Mouse (Mus musculus) left cerebral cortex, postnatal 25 days (tissue): ENCODE data around the gene Ift22. TPM values are rescaled to one million over a fixed set of nuclear protein-coding genes. Genes with fewer than 3 reads are reported as not detected.
"Not testable (repeated sequence)": the region's sequence is repeated elsewhere in the genome, so short reads cannot be mapped to it uniquely, and the experiment has no call there.

Experiments used
- DNase-seq, 2 experiments: peaks; one replicate each; pipeline ENCODE4 v3.0.0; 2022; ENCODE audit warnings: low spot score in 2 of 2, mixed read lengths in 1 of 2
- intact Hi-C: fragments of 180-260 bp; cut with DNase I; formaldehyde crosslinking; loops from one replicate; pipeline ENCODE4 v1.15.1; 2025
- total RNA-seq, 2 experiments: library from RNA; stranded (reverse); gene quantifications; 2 replicates each; pipeline ENCODE4 v1.2.3; 2021

Gene Ift22
- total RNA-seq, 2 experiments from 2014 or later: 95.3 to 108 TPM

DNA sequence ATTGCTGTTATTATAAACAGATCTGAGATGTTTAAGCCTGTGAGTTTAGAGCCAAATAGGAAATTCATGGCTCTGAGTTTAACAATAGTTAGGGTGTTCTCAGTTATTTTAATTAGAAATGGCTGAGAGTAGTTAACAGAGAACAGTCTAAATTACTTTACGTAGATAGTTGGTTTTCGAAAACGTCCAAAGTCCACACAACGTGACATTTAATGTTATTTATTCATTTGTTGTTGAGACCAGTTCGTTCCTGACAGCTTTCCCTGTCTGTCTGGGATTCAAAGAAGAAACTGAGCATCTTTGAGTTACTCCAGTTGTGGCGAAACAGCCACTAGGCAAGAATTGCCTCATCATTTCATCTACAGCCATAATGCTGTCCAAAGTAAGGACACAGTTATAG lies 32.1 kb downstream of the Ift22 start:
- DNase-seq, intact Hi-C loops: not testable (repeated sequence)

DNA sequence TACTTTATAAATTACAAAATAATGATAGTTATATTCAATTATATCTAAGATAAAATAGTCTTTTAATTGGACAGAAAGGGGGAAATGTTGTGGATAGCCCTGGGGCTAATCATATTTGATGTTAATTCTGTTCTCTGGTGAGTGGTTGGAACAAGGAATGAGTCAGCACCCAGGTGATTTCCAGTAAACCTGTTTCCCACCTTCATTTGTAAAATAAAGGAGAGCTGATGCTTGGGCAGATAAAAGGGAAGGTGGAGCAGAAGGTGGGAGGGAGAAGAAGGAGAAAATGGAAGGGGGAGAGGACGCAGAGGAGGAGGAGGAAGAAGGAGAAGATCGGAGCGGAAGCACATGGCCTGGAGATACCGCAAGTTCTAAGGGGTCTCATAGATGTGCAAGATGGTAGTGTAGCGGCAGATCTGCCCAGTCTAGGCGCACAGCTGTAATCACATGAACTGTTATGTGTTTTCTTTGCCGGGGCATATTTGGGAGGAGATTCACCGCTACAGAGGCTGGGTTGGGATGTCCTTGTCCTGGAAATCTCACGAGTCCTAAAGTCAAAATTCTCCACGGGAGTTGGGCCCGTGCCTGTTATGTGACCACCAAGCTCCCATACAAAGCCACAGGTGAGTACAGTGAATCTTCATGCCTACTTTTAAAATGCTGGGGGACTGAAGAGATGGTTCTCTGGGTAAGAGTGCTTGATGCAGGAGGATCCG lies 33.1 kb downstream of the Ift22 start:
- DNase-seq: no peak
- intact Hi-C loops: no loop called here

DNA sequence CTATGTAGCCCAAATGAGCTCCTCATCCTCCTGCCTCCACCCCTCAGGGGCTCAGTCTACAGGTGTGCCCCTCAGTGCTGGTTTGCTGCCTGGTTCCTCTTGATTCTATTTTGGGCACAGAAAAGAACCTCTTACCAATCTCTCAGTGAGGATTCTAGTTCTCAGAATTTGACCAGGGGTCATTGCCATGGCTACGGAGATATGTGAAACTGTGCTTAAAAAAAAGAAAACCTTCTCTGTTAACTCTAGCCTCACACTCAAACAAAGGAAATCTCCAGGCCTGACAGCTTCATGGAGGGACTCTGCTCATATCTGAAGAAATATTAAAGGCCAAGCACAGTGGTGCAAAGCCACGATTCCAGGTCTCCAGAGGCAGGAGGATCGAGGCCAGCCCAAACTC lies 34.8 kb downstream of the Ift22 start:
- intact Hi-C loops: no loop called here
- no peak for DNase-seq

DNA sequence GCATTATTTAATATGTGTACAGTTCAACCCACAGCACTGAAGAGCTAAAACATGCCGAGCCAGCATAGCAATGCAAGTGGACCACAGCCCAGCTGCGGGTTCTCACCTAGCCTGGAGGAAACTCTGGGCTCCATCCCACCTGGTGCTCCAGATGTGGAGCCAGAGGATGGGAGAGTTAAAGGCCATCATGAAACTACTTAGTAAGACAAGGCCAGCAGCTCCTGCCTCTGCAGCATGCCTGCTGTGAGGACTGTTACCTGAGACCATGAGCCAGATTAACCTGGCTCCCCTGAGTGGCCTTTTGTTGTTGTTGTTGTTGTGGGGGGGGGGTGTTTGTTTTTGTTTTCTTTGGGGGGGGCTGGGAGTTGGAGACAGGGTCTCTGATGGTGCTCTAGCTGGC lies 35.4 kb downstream of the Ift22 start:
- intact Hi-C loops: no loop called here
- DNase-seq: no peak

DNA sequence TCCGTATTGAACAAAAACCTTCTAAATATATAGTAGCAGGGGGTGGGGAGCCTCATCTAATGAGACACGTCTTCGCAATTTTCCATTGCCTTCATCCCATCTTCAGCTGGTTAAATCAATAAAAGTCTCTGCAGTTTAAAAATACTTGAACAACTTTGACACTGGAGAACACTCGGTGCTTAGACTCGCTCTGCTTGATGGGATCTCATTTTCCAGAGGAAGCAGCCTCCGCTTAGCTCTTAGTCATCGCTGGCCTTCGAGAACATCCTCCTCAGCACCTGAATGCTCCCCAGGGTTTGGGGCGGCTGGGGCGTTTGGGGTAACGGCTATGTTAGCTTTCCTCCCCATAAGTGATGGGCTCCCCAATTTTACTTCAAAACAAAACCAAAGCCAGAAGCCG lies 37.1 kb downstream of the Ift22 start:
- intact Hi-C loops: no loop called here
- DNase-seq: peak in 1 of 2 experiments; percentile 30

DNA sequence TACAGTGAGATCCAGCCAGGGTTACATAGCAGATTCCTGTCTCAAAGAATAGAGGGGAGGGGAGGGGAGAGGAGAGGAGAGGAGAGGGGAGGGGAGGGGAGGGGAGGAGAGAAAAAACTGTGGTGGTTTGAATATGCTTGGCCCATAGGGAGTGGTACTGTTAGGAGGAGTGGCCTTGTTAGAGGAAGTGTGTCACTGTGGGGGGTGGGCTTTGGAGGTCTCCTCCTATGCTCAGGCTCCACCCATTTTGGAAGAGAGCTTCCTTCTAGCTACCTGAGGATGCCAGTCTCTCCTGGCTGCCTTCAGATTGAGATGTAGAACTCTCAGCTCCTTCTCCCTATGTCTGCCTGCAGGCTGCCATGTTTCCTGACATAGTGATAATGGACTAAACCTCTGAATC lies 39.9 kb downstream of the Ift22 start:
- no peak for DNase-seq
- intact Hi-C loops: no loop called here

DNA sequence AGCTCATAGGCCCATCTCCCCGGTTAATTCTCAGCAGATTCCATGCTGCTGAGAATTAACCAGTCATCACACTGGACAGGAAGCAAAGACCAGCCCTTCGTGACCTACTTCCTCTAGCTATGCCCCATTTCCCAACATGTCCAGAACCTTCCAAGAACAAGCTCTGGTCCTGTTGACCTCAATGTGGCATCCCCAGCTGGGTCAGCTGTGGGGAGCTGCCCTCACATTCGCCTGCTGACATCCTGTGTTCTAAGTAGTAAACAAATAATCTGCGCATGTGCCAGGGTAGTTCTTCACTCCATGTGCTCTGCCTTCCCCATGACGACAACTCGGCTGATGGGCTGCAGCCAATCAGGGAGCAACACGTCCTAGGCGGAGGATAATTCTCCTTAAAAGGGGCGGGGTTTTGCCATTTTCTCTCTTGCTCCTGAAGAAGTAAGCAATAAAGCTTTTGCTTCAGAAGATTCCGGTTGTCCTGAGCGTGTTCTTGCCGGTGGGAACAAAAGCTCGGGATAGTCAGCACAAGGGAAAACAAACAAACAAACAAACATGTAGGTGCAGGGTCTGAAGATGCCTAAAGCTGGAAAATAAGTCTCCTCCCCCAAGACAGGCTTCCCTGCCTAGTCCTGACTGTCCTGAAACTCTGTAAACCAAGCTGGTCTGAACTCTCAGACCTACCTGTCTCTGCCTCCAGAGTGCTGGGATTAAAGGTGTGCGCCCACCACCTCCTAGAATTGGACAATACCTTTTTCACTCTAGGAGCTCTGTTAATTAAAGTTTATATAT lies 41.8 kb downstream of the Ift22 start:
- DNase-seq, intact Hi-C loops: not testable (repeated sequence)

DNA sequence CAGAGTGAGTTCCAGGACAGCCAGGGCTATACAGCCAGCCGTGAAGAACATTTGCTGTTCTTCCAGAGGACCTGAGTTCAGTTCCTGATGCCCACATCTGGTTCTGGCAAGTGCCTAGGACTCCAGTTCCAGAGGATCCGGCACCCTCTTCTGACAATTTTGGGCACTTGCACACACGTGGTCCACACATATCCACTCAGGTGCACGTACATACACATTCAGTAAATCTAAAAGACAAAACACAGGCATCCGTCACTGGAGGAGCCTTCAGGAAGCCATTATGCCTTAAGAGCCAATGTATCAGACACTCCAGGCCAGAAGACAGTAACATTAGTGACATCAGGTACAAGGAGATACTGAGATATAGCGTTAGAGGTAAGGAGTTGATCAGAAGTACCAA lies 42.6 kb downstream of the Ift22 start:
- intact Hi-C loops: no loop called here
- no peak for DNase-seq

DNA sequence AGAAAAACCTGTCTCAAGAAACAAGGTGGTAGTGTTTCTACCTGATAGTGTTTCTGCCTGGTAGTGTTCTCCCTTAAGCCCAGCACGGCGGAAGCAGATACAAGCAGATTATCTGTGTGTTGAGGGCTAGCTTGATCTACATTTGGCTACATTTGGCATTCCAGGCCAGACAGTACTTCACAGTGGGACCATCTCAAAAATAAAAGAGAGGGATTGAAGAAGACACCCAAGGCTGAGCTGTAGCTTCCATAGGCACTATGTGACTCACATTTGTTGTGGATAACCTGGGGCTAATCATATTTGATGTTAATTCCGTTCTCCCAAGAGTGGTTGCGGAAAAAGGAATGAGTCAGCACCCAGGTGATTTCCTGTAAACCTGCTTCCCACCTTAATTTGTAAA lies 44.2 kb downstream of the Ift22 start:
- no peak for DNase-seq
- intact Hi-C loops: no loop called here

DNA sequence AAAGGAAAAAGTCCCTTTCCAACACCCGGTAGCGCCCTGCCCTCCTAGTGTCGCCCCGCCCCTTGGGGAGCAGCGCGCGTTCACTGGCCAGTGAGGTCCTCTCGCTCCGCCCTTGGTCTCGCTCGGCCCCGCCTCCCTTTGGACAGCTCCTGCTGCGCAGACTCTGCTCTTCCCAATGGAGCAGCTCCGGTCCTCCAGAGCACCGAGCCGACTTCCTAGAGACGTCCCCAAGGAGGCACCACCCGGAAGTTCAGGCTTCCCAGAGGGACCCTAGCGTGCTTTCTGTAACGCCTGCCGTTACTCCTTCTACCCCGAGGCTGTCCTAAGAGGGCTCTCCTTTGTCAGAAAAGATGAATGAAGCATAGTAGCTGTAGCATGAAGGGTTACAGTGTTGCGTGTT lies 45.1 kb downstream of the Ift22 start, which contains the start of gene Fis1:
Gene Fis1, plus strand, starts transcription at position 261 of the 400 bp plus-strand sequence.
- intact Hi-C loops: loop anchor here (1.0 kb wide), 2 partner anchors 9 to 34 kb away; partner anchors contain the start of gene Plod3
- DNase-seq: peak; percentile 92 to 98

DNA sequence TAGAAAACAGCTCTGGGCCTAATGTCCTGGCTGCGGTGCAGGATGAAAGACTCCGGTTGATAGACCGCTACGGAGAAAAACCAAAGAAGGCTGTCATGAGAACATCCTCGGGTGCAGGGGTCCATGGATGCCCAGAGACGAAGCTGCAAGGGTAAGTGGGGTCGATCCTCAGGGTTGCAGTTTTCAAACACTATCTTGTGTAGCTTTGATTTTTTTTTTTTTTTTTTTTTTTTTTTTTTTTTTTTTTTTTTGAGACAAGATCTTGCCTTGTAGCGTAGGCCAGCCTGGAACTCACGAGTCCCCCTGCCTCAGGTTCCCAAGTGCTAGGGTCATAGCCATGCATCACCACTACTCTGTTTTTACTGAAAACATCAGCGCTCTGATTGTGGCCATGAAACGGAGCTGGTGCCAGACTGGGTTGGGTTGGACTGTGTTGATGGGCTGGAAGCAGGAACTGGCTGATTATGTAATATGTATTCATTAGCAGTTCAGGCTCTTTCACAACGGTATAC lies 45.5 kb downstream of the Ift22 start:
- intact Hi-C loops: loop anchor here (1.0 kb wide), 2 partner anchors 9 to 34 kb away; partner anchors contain the start of gene Plod3
- peak; percentile 44 to 50 for DNase-seq

DNA sequence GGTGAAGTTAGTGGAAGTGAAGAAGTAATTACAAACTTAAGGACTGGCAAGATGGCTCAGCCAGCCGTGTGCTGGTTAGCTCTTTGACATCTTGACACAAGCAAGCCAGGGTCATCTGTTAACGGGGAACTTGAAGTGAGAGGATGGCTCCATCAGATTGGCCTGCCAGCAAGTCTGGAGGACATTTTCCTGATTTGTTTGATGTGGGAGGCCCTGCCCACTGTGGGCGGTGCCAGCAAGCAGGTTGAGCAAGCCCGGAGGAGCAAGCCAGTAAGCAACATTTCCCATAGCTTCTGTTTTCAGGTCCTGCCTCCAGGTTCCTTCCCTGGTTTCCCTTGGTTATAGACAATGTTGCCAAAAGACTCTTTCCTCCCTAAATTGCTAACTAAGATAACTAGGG lies 47.7 kb downstream of the Ift22 start:
- intact Hi-C loops: no loop called here
- DNase-seq: no peak

DNA sequence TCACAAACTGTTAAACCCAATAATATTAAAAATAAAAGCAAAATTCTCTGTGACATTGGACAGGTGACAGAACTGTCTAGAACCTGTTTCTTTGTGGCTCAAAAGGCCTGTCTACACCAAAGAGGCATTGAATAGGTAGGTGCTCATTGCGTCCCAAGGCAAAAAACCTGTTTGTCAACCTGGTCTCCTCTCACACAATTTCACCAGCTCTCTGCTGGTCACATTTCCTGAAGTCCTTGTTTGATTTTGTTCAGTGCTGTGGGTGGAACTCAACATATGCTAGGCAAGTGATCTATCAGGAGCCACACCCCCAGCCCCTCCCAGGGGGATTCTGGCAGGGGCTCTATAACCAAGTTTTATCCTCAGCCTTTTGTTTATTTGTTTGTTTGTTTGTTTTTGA lies 49.3 kb downstream of the Ift22 start:
- intact Hi-C loops: no loop called here
- no peak for DNase-seq

DNA sequence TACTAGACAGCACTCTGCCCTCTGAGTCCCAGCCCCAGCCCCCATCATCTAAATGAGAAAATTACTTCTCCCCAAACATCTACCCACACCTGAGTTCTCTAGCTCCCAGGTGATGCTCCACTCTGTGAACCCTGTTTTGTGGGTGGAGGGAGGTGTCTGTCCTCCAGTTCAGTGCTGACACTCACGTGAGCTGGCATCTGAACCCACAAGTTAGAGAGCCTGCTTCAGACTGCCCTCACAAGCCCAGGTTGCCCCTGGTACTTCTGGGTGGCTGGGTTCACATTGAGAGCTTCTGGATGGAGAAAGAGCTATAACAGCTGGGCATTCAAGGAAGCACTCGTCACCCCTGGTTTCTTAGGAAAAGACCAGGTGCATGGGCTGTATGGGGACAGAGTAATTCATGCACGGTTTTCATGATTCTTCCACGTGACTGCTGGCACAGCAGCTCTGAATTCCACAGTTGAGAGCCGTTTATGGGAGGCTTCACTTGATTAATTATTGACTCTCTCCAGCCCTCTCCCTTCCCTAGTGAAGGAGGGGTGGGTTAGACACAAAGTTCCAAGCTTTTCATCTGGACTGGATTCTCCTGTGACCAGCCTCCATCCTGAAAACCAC lies 51.1 kb downstream of the Ift22 start:
- intact Hi-C loops: no loop called here
- no peak for DNase-seq

DNA sequence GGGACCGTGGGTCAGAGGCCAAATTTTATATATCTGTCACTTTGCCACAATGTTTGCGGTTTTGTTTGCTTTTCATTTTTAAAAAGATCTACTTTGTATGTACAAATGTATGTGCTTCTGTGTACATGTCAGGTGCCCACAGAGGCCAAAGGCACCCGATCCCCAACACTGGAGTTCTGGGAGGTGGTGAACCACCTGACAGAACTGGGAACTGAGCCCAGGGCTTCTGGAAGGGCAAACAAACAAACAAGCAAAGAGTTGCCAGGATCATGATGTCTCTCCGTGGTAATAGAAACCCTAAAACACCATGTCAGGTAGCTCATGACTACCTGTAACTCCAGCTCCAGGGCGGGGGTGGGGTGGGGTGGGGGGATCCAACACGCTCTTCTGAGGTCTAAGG lies 52.1 kb downstream of the Ift22 start:
- intact Hi-C loops: no loop called here

DNA sequence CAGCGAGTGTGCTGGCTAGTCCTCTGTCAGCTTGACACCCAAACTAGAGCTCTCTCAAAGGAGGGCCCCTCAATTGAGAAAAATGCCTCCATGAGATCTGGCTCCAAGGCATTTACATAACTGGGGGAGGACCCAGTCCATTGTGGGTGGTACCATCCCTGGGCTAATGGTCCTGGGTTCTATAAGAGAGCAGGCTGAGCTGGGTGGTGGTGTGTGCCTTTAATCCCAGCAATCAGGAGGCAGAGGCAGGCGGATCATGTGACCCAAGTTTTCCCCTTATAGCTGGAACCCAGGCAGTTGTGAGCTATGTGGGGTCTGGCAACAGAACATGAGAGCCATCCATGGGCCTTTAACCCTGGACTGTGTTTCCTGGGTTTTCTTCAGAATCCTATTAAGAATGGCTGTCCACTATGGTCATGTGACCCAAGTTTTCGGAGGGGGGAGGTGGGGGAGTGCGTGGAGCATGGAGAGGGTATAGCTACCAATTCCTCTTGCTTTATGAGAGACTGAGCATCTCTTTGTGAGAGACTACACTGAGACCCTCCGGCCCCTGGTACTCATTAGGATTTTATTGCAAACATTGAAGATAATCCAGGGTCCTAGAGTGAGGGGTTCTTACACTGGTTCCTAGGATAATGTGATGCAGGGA lies 53.5 kb downstream of the Ift22 start:
- peak; percentile 26 to 37 for DNase-seq
- intact Hi-C loops: no loop called here

More for the DNA sequence above, 52.1 kb downstream of the Ift22 start:
- DNase-seq: no peak

DNA sequence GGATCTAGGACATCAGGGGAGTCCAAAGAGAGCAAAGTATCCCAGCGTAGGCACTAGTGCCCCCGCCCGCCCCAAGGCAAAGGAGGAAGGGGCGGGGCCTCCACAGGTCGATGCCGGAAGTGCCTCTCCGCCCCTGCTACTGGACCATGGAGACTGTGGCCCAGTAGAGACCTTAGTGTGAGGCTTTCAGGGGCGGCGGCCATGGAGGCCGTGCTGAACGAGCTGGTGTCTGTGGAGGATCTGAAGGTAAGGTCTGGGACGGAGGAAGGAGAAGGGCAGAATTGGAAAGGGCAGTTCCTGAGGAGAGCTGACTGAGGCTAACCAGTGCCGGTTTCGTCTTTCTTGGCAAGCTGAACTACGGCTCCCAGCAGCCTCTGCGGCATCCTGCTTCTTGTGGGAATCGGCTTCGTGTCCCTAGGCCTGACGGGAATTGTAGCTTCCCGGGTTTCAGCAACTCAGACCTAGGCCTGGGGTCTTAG lies 54.1 kb downstream of the Ift22 start:
- DNase-seq: peak; percentile 93 to 96
- intact Hi-C loops: loop anchor here (1.0 to 2.0 kb wide), 2 partner anchors 9 to 43 kb away; partner anchors contain the start of gene Fis1

DNA sequence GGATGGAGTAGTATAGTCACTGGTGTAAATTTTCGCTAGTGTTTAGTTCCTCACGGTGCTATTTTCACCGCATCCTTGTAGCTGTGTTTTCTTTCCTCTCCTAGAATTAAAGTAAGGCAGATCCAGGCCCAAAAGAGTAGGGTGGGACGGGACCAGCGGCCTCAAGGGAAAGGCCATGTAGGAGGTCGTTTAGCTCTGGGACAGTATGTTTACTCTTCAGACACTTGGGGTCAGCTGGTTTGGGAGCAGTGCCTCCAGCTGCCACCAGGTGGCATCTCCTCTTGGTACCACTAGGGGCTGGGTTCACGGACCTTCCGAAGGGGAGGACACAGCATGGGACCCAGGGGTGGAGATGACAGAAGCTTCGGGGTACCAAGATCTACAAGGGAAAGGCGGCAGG lies 54.6 kb downstream of the Ift22 start:
- DNase-seq: peak; percentile 78
- intact Hi-C loops: loop anchor here (1.0 to 2.0 kb wide), 2 partner anchors 9 to 44 kb away; partner anchors contain the start of gene Fis1

DNA sequence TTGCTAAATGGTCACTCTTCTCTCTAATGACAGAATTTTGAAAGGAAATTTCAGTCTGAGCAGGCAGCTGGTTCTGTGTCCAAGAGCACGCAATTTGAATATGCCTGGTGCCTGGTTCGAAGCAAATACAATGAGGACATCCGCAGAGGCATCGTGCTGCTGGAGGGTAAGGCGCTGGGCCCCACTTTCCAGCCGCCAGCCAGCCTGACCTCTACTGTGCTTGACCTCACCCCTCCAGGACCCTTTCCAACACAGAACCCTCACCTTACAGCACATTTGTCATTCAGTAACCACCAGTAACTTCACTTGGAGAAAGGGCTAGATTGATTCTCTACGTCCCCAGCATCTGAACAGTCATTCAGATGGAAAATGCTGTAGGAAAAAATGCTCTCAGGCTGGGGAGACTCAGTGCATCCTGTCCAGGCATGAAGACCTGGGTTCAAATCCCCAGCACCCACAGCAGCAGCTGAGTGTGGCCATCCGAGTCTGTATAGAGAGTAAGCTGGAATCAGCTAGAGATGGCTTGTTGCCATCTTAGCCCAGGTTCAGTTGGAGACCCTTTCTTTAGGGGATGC lies 55.1 kb downstream of the Ift22 start:
- intact Hi-C loops: loop anchor here (1.0 to 2.0 kb wide), 2 partner anchors 10 to 44 kb away; partner anchors contain the start of gene Fis1
- DNase-seq: no peak
